Mouse (Mus musculus) heart, adult 11 months (tissue): ENCODE results near the gene Slc6a15.

Experiments used
- DNase-seq: peaks from one replicate; pipeline ENCODE4 v3.0.0; 2022

Slc6a15 gene

GRCm38 (mm10) chr10:103367371-103368295 is at the start of gene Slc6a15:
Gene Slc6a15, plus strand, starts transcription at chr10:103367783.
- no peak for DNase-seq

- DNase-seq: no peak
Observed at GRCm38 (mm10) chr10:103321941-103322340, 45.6 kb upstream of the Slc6a15 start.

- no peak for DNase-seq
Observed at GRCm38 (mm10) chr10:103323386-103323785, 44.2 kb upstream of the Slc6a15 start.

DNA sequence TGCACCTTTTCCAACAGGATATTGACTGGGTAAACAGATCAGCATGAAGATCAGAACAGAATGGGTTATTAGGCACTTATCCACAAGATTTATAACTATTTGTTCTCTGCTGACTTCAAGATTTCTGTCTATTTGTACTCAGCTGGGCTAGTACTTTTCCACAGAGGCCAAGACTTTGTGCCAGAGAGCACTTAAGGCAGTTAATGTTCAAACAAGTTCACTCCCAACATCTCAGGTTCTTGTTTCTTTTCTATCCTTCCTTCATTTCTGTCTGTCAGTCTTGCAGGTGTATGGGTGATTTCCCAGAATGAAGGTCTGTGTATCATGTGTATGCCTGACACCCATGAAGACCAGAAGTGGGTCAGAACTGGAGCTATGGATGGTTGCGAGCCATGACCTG is 33.3 kb upstream of the Slc6a15 start:
- DNase-seq: no peak

DNA sequence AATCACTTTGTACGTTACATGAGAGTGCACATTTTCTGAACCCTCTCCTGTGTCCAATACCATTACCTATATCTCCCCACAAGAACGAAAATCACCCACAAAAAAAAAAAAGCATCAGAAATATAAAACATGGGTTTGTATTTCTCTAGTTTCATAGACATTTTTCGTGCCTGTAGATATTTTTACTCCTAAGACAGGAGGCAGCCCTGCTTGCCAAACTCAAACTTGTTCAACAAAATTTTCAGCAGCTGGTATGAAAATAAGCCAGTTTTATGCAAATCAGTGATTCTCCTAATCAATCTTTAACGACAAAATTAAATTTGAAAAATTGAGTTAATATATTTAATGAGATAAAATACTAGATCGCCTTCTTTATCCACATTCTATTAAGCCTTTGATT is 27.7 kb upstream of the Slc6a15 start:
- no peak for DNase-seq

GRCm38 (mm10) chr10:103346797-103347196 is 20.8 kb upstream of the Slc6a15 start:
- no peak for DNase-seq

DNA sequence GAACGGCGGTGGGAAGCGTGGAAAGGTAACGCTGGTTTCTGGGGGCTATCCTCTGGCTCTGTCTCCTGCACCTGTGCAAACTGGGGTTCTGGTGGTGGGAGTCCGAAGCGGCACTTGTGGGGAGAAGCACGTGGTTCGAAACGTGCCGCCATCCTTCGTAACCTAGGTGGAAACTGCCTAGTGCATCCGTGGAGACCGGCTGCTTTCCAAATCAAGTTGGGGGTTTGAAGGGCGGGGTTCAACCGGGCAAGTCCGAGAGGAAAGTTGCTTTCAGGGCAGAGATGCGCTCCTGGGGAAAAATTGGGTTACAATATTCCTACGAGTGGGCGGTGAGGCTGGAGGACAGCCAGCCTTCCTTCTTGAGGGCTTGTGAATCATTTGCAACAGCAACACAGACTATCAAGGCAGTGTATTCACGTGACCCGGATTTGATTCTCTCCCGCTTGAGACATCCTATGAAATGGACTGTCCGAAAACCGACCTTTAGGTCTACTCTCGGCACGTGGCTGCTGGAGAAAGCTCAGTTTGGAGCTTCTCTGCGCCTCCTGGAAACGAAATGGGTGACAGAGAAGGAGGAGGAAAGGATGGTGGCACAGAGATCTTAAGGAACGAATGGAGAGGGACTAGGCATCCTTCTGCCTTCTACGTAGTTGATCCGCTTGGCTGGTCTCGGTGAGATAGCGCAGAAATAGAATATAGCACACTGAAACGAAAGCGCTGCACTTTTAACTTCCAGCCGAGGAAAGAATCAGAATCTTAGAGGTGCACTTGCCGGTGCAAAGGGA is 905 bp downstream of the Slc6a15 start:
- DNase-seq: peak; percentile 87

GRCm38 (mm10) chr10:103369081-103369420 is 1.5 kb downstream of the Slc6a15 start:
- DNase-seq: no peak

- no peak for DNase-seq
Observed at GRCm38 (mm10) chr10:103402171-103402570, 34.6 kb downstream of the Slc6a15 start.

GRCm38 (mm10) chr10:103427717-103428116 is 60.1 kb downstream of the Slc6a15 start:
- no peak for DNase-seq

DNA sequence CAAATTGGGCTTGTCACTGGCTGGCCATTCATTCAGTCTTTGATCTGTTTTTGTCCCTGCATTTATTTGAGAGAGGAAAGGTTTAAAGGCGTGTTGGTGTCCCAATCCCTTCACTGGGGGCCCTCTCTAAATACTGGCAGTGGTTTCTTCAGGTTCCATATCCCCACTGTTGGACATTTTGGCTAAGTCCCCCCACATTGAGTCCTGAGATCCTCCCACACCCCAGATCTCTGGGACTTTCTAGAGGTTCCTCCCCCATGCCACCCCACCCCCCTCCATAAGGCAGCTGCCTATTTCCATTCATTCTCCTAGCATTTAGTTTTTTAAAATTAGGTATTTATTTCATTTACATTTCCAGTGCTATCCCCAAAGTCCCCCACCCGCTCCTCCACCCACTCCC is 75.0 kb downstream of the Slc6a15 start:
- DNase-seq: no peak

- DNase-seq: no peak
Observed at GRCm38 (mm10) chr10:103443070-103443469, 75.5 kb downstream of the Slc6a15 start.

GRCm38 (mm10) chr10:103448340-103448739 is 80.8 kb downstream of the Slc6a15 start:
- no peak for DNase-seq

GRCm38 (mm10) chr10:103457896-103458295 is 90.3 kb downstream of the Slc6a15 start:
- no peak for DNase-seq
